Mouse (Mus musculus) forebrain, embryonic 13.5 days (tissue): Measurements from ENCODE around the gene Plcb1. TPM values are rescaled to one million over a fixed set of nuclear protein-coding genes. Genes with fewer than 3 reads are reported as not detected.

Source experiments
- ATAC-seq: fragments of 200-750 bp; cut with Nextera tagmentation; 2 replicates; pipeline ENCODE4 v1.8.0; 2017
- H3K27ac ChIP-seq: fragments of 300-500 bp; sonication (generic); 2 replicates; pipeline ENCODE4 v1.5.1; 2015; ENCODE audit warnings: inconsistent platforms, mild to moderate bottlenecking, moderate library complexity
- H3K27me3 ChIP-seq: fragments of 300-500 bp; sonication (generic); 2 replicates; pipeline ENCODE4 v1.6.1; 2015; ENCODE audit warnings: mild to moderate bottlenecking, inconsistent platforms
- H3K36me3 ChIP-seq: fragments of 300-500 bp; sonication (generic); 2 replicates; pipeline ENCODE4 v1.6.1; 2015; ENCODE audit warnings: mild to moderate bottlenecking, inconsistent platforms; ENCODE audit not compliant: poor library complexity, severe bottlenecking
- H3K4me1 ChIP-seq: fragments of 300-500 bp; sonication (generic); 2 replicates; pipeline ENCODE4 v1.6.1; 2015; ENCODE audit warnings: inconsistent platforms
- H3K4me2 ChIP-seq: fragments of 300-500 bp; sonication (generic); 2 replicates; pipeline ENCODE4 v1.6.1; 2015; ENCODE audit warnings: inconsistent platforms, mild to moderate bottlenecking, moderate library complexity
- H3K4me3 ChIP-seq: fragments of 300-500 bp; sonication (generic); 2 replicates; pipeline ENCODE4 v1.5.1; 2015; ENCODE audit warnings: mild to moderate bottlenecking, inconsistent platforms
- H3K9ac ChIP-seq: fragments of 300-500 bp; sonication (generic); 2 replicates; pipeline ENCODE4 v1.6.1; 2015; ENCODE audit warnings: mild to moderate bottlenecking, inconsistent platforms
- H3K9me3 ChIP-seq: fragments of 300-500 bp; sonication (generic); replicated peaks from 2 replicates; pipeline ENCODE4 v1.6.1; 2016; ENCODE audit warnings: inconsistent platforms
- WGBS: fragments of 180-500 bp; shearing (Covaris S2); methylation state at CpG from one replicate; pipeline ENCODE4 v1.1.7; 2015; 5-methylcytosine and 5-hydroxymethylcytosine counted together
- polyA plus RNA-seq: library from polyadenylated mRNA; unstranded; fragments of >200 nt; fragmentation: Nextera tagmentation; extraction: Ambion mirVana; gene quantifications from 2 replicates; pipeline ENCODE4 v1.2.1, GENCODE M21; 2015

Gene Plcb1
- polyA plus RNA-seq, 1 experiment from 2014 or later = 27.3 TPM

- 59% methylated on average over 6 of the region's 6 CpGs for WGBS
- Histone ChIP-seq H3K9ac (no peak overlapping the region), H3K27ac (0 out of 2 replicates have a peak overlapping the region, but pooled peaks have one; percentile 4)
Measured at GRCm38 (mm10) chr2:135049283-135049682, 263.4 kb downstream of the Plcb1 start.

DNA sequence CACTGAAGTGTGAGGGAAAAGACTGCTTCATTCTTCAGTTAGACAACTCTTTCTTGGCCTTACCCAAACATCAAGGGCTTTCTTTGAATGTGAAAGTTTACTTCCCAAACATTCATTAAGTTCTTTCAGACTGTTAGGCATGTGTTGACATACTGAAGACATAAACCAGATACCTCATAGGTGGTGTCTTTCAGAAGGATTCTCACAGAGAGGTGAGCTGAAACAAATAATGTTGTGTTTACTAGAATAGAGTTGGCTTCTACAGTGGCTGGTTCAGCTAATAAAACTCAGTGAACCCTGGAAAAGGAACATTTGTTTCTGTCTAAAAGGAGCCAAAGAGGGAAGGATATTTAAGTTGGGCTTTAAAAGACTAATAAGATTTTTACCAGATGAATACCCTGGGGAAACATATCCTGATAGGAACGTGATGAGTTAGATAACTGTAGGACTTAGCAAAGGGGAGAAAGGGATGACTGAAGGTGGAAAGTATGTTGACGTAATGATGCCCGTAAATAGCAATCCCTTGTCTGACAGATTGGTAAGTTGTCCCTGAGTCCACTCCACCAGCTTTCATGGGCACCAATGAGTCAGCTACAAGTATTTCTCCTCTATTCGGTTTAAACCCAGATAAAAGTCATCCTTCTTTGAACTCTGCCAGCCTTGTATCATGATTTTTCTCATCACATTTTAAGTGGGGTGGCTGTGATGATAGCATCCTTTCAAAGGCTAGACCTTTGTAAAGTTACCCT is 265.8 kb downstream of the Plcb1 start:
- Histone ChIP-seq H3K27me3 (no peaks in the 10 kb centered on the region), H3K4me2 (no peak overlapping the region), H3K9me3 (no peaks in the 10 kb centered on the region), H3K36me3 (no peaks in the 10 kb centered on the region), H3K4me1 (no peaks in the 10 kb centered on the region), H3K27ac (no peak overlapping the region), H3K4me3 (no peak overlapping the region), H3K9ac (no peak overlapping the region)
- ATAC-seq = no peak
- 90% methylated on average over 4 of the region's 4 CpGs for WGBS

More at GRCm38 (mm10) chr2:135049283-135049682, 263.4 kb downstream of the Plcb1 start:
- no peak for ATAC-seq
- no peaks in the 10 kb centered on the region for H3K36me3 ChIP-seq
- no peaks in the 10 kb centered on the region for H3K9me3 ChIP-seq
- no peaks in the 10 kb centered on the region for H3K27me3 ChIP-seq
- no peaks in the 10 kb centered on the region for H3K4me1 ChIP-seq
- no peak overlapping the region for H3K4me2 ChIP-seq
- no peak overlapping the region for H3K4me3 ChIP-seq

GRCm38 (mm10) chr2:135053391-135053790 is 267.5 kb downstream of the Plcb1 start:
- Histone ChIP-seq H3K9me3 (no peaks in the 10 kb centered on the region), H3K4me3 (no peak overlapping the region), H3K9ac (no peak overlapping the region), H3K27me3 (no peaks in the 10 kb centered on the region), H3K4me2 (no peak overlapping the region), H3K36me3 (no peaks in the 10 kb centered on the region), H3K4me1 (no peaks in the 10 kb centered on the region), H3K27ac (no peak overlapping the region)
- WGBS = 93% methylated on average over 3 of the region's 3 CpGs
- ATAC-seq = no peak

GRCm38 (mm10) chr2:135067419-135067818 is 281.6 kb downstream of the Plcb1 start:
- ATAC-seq = no peak
- no peak overlapping the region for H3K27ac ChIP-seq
- no peaks in the 10 kb centered on the region for H3K36me3 ChIP-seq
- H3K4me3 ChIP-seq = no peak overlapping the region
- H3K9ac ChIP-seq = no peak overlapping the region
- H3K9me3 ChIP-seq = no peaks in the 10 kb centered on the region
- no peak overlapping the region for H3K4me2 ChIP-seq
- H3K27me3 ChIP-seq = no peaks in the 10 kb centered on the region
- H3K4me1 ChIP-seq = 0 out of 2 replicates have a peak, but pooled peaks cover 4% of the 10 kb centered on the region

- H3K4me2 ChIP-seq = no peak overlapping the region
- H3K36me3 ChIP-seq = no peaks in the 10 kb centered on the region
- no peak overlapping the region for H3K9ac ChIP-seq
- peak overlapping the region; percentile 14; the same call in 1 of the 2 replicates for H3K27ac ChIP-seq
- peak; percentile 71 for ATAC-seq
- WGBS = 34% methylated on average over 4 of the region's 4 CpGs
- H3K27me3 ChIP-seq = no peaks in the 10 kb centered on the region
- H3K4me3 ChIP-seq = no peak overlapping the region
- no peaks in the 10 kb centered on the region for H3K9me3 ChIP-seq
- 0 out of 2 replicates have a peak, but pooled peaks cover 4% of the 10 kb centered on the region for H3K4me1 ChIP-seq
Measured at GRCm38 (mm10) chr2:135071349-135071748, 285.5 kb downstream of the Plcb1 start.

- H3K4me2 ChIP-seq = no peak overlapping the region
- ATAC-seq = no peak
- no peak overlapping the region for H3K4me3 ChIP-seq
- no peaks in the 10 kb centered on the region for H3K36me3 ChIP-seq
- no peaks in the 10 kb centered on the region for H3K27me3 ChIP-seq
- H3K9me3 ChIP-seq = no peaks in the 10 kb centered on the region
- no peak overlapping the region for H3K27ac ChIP-seq
- no peak overlapping the region for H3K9ac ChIP-seq
- WGBS = 86% methylated on average over 5 of the region's 5 CpGs
- H3K4me1 ChIP-seq = 0 out of 2 replicates have a peak, but pooled peaks cover 4% of the 10 kb centered on the region
Measured at GRCm38 (mm10) chr2:135072503-135072902, 286.6 kb downstream of the Plcb1 start.

GRCm38 (mm10) chr2:135073014-135073413 is 287.1 kb downstream of the Plcb1 start:
- H3K9ac ChIP-seq = no peak overlapping the region

GRCm38 (mm10) chr2:135075375-135075774 is 289.5 kb downstream of the Plcb1 start:
- Histone ChIP-seq H3K36me3 (no peaks in the 10 kb centered on the region), H3K9ac (no peak overlapping the region), H3K9me3 (no peaks in the 10 kb centered on the region), H3K27ac (no peak overlapping the region), H3K4me3 (no peak overlapping the region), H3K4me2 (no peak overlapping the region), H3K27me3 (no peaks in the 10 kb centered on the region), H3K4me1 (0 out of 2 replicates have a peak, but pooled peaks cover 4% of the 10 kb centered on the region)
- ATAC-seq = no peak
- 90% methylated on average over 1 of the region's 1 CpGs for WGBS

More at GRCm38 (mm10) chr2:135073014-135073413, 287.1 kb downstream of the Plcb1 start:
- Histone ChIP-seq H3K4me2 (no peak overlapping the region), H3K4me3 (no peak overlapping the region), H3K4me1 (0 out of 2 replicates have a peak, but pooled peaks cover 4% of the 10 kb centered on the region), H3K9me3 (no peaks in the 10 kb centered on the region), H3K27ac (no peak overlapping the region), H3K27me3 (no peaks in the 10 kb centered on the region), H3K36me3 (no peaks in the 10 kb centered on the region)
- ATAC-seq = no peak
- WGBS = 82% methylated on average over 5 of the region's 5 CpGs

GRCm38 (mm10) chr2:135092588-135093162 is 306.8 kb downstream of the Plcb1 start:
- WGBS = 77% methylated on average over 5 of the region's 5 CpGs
- H3K36me3 ChIP-seq = no peaks in the 10 kb centered on the region
- no peaks in the 10 kb centered on the region for H3K4me1 ChIP-seq
- H3K4me3 ChIP-seq = no peak overlapping the region
- no peak overlapping the region for H3K4me2 ChIP-seq
- H3K27ac ChIP-seq = no peak overlapping the region
- no peaks in the 10 kb centered on the region for H3K27me3 ChIP-seq
- H3K9me3 ChIP-seq = no peaks in the 10 kb centered on the region
- ATAC-seq = no peak
- H3K9ac ChIP-seq = no peak overlapping the region

- Histone ChIP-seq H3K9me3 (no peaks in the 10 kb centered on the region), H3K4me3 (no peak overlapping the region), H3K9ac (no peak overlapping the region), H3K27me3 (no peaks in the 10 kb centered on the region), H3K4me2 (no peak overlapping the region), H3K27ac (no peak overlapping the region), H3K36me3 (no peaks in the 10 kb centered on the region), H3K4me1 (peaks cover 3% of the 10 kb centered on the region)
- ATAC-seq = peak; percentile 50; the same call in 1 of the 2 replicates
- 61% methylated on average over 4 of the region's 4 CpGs for WGBS
Measured at GRCm38 (mm10) chr2:135101292-135101691, 315.4 kb downstream of the Plcb1 start.

DNA sequence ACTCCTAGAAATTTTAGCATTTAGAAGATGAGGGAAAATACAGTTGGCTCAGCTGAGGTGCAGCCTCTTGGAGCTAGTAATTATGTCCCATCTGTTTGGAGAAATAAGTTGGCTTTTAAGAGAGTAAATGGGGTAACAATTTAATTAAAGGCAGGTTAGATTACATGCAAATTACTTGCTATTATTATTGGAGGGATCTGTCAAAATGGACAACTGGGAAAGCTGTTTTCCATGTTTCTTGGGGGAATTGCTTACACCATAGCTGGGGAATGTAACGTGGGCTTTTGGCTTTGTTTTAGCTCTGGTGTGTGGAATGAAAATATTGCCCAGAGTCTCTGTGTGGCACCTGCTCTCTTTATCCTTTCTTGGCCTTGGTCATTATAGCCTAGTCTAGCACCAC is 316.1 kb downstream of the Plcb1 start:
- 22% methylated on average over 1 of the region's 1 CpGs for WGBS
- Histone ChIP-seq H3K27me3 (no peaks in the 10 kb centered on the region), H3K4me3 (no peak overlapping the region), H3K27ac (no peak overlapping the region), H3K36me3 (no peaks in the 10 kb centered on the region), H3K4me1 (peaks cover 3% of the 10 kb centered on the region), H3K9me3 (no peaks in the 10 kb centered on the region), H3K9ac (no peak overlapping the region), H3K4me2 (no peak overlapping the region)
- ATAC-seq = peak; percentile 65

DNA sequence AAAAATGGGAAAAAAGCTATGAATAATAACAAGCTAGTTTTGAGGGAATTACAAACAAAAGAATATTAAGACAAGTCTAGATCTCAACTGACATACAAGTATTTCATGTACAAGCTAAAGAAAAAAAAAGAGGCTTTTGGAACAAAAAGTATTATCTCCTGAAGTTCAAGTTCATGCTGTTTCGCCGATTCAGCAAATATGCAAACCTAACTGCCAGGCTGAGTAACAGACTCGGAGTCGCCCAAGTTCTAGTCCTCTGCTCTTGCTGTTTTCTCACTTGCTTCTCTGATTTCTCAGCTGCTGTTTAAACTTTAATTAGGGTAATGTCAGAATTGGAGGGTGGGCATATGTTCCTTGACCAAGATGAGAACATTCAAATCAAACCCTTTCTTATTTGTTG is 320.8 kb downstream of the Plcb1 start:
- no peaks in the 10 kb centered on the region for H3K27me3 ChIP-seq
- no peak overlapping the region for H3K9ac ChIP-seq
- H3K36me3 ChIP-seq = no peaks in the 10 kb centered on the region
- H3K4me3 ChIP-seq = no peak overlapping the region
- ATAC-seq = no peak
- no peak overlapping the region for H3K27ac ChIP-seq
- H3K9me3 ChIP-seq = no peaks in the 10 kb centered on the region
- H3K4me1 ChIP-seq = peaks cover 7% of the 10 kb centered on the region; the same call in 1 of the 2 replicates
- WGBS = 87% methylated on average over 4 of the region's 4 CpGs
- no peak overlapping the region for H3K4me2 ChIP-seq
